Mouse (Mus musculus) intestine, embryonic 15.5 days (tissue): ENCODE results near the gene Arntl2. TPM values are rescaled to one million over a fixed set of nuclear protein-coding genes. Genes with fewer than 3 reads are reported as not detected.

Experiments
- ATAC-seq: fragments of 200-750 bp; cut with Nextera tagmentation; 2 replicates; pipeline ENCODE4 v1.8.0; 2017; ENCODE audit warnings: moderate TSS enrichment, moderate library complexity
- H3K27ac ChIP-seq: fragments of 300-500 bp; sonication (generic); 2 replicates; pipeline ENCODE4 v1.5.1; 2015; ENCODE audit warnings: mild to moderate bottlenecking, inconsistent platforms
- H3K27me3 ChIP-seq: fragments of 300-500 bp; sonication (generic); replicated peaks from 2 replicates; pipeline ENCODE4 v1.6.1; 2015; ENCODE audit warnings: inconsistent platforms
- H3K36me3 ChIP-seq: fragments of 300-500 bp; sonication (generic); 2 replicates; pipeline ENCODE4 v1.6.1; 2015; ENCODE audit warnings: inconsistent platforms
- H3K4me1 ChIP-seq: fragments of 300-500 bp; sonication (generic); replicated peaks from 2 replicates; pipeline ENCODE4 v1.6.1; 2015; ENCODE audit warnings: inconsistent platforms
- H3K4me2 ChIP-seq: fragments of 300-500 bp; sonication (generic); replicated peaks from 2 replicates; pipeline ENCODE4 v1.6.1; 2015; ENCODE audit warnings: mild to moderate bottlenecking, inconsistent platforms
- H3K4me3 ChIP-seq: fragments of 300-500 bp; sonication (generic); replicated peaks from 2 replicates; pipeline ENCODE4 v1.5.1; 2015; ENCODE audit warnings: inconsistent platforms
- H3K9ac ChIP-seq: fragments of 300-500 bp; sonication (generic); 2 replicates; pipeline ENCODE4 v1.6.1; 2015; ENCODE audit warnings: inconsistent platforms
- H3K9me3 ChIP-seq: fragments of 300-500 bp; sonication (generic); 2 replicates; pipeline ENCODE4 v1.6.1; 2016; ENCODE audit warnings: inconsistent platforms
- WGBS: fragments of 180-500 bp; shearing (Covaris S2); methylation state at CpG from one replicate; pipeline ENCODE4 v1.1.7; 2015; 5-methylcytosine and 5-hydroxymethylcytosine counted together
- polyA plus RNA-seq: library from polyadenylated mRNA; unstranded; fragments of >200 nt; fragmentation: Nextera tagmentation; extraction: Ambion mirVana; gene quantifications from 2 replicates; pipeline ENCODE4 v1.2.1, GENCODE M21; 2015

The Arntl2 gene
- polyA plus RNA-seq, 1 experiment from 2014 or later: 2.8 TPM

- no peak overlapping the region for H3K4me2 ChIP-seq
- WGBS: 16% methylated on average over 4 of the region's 4 CpGs
- no peaks in the 10 kb centered on the region for H3K9me3 ChIP-seq
- H3K9ac ChIP-seq: no peak overlapping the region
- no peaks in the 10 kb centered on the region for H3K36me3 ChIP-seq
- no peak for ATAC-seq
- no peak overlapping the region for H3K4me3 ChIP-seq
- H3K27me3 ChIP-seq: no peaks in the 10 kb centered on the region
- 0 out of 2 replicates have a peak, but pooled peaks cover 5% of the 10 kb centered on the region for H3K4me1 ChIP-seq
- H3K27ac ChIP-seq: no peak overlapping the region
Observed at GRCm38 (mm10) chr6:146835784-146836183, 39.9 kb downstream of the Arntl2 start.

DNA sequence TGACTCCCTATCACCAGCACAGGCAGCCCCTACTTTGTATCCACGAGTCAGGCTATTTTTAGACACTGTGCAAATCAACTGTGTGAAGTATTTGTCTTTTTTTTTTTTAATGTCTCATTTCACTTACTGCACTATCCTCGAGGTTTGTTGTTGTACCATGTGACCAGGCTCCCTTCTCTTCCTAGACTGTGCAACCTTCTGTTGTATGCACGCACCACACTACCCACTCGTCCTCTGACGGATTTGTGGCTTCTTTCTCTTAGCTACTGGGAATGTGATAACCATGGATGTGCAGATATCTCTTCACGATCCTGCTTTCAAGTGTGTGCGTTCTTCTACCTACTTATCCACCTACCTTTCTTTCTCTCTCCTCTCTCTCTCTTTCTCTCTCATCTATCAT lies 41.5 kb downstream of the Arntl2 start:
- ATAC-seq: no peak
- Histone ChIP-seq H3K9me3 (no peaks in the 10 kb centered on the region), H3K4me2 (no peak overlapping the region), H3K27me3 (no peaks in the 10 kb centered on the region), H3K4me1 (0 out of 2 replicates have a peak, but pooled peaks cover 5% of the 10 kb centered on the region), H3K4me3 (no peak overlapping the region), H3K36me3 (no peaks in the 10 kb centered on the region), H3K27ac (no peak overlapping the region), H3K9ac (no peak overlapping the region)
- 71% methylated on average over 7 of the region's 7 CpGs for WGBS

DNA sequence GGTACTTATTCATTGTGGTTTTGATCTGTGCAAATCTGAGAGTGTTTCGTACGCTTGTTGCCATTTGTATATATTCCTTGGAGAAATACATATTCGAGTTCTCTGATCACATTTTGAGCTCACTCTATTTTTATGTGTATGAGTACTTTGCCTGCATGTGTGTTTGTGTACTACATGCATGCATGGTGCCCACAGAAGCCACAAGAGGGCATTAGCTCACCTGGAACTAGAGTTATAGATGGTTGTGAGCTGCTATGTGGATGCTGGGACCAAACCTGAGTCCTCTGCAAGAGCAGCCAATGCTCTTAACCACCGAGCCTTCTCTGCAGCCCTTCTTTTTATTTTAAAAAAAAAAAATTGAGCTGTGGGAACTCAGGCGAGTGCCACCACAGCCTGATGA lies 42.5 kb downstream of the Arntl2 start:
- H3K4me1 ChIP-seq: 0 out of 2 replicates have a peak, but pooled peaks cover 5% of the 10 kb centered on the region
- H3K9ac ChIP-seq: no peak overlapping the region
- H3K9me3 ChIP-seq: no peaks in the 10 kb centered on the region
- H3K27ac ChIP-seq: no peak overlapping the region
- no peaks in the 10 kb centered on the region for H3K27me3 ChIP-seq
- no peaks in the 10 kb centered on the region for H3K36me3 ChIP-seq
- ATAC-seq: no peak
- H3K4me2 ChIP-seq: no peak overlapping the region
- 95% methylated on average over 5 of the region's 5 CpGs for WGBS
- H3K4me3 ChIP-seq: no peak overlapping the region

DNA sequence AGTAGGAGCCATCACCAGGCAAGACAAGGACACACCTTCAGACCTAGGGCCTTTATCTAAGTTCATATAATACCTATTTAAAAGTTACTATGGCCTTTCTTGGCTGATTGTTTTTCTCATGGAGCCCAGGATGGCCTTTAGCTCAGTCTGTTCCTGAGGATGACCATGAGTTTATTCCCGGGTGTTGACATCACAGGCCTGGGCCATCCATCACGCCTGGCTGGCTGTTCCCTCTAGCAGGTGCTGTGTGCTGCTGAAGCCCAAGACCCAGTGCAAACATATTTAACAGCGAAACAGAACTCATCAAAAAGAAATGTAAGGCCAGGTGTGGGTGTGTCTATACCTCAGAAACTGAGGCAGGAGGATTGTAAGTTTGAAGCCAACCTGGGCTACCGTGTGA lies 43.0 kb downstream of the Arntl2 start:
- WGBS: 84% methylated on average over 4 of the region's 4 CpGs
- H3K27me3 ChIP-seq: no peaks in the 10 kb centered on the region

GRCm38 (mm10) chr6:146844867-146845266 lies 49.0 kb downstream of the Arntl2 start:
- Histone ChIP-seq H3K27me3 (no peaks in the 10 kb centered on the region), H3K36me3 (no peaks in the 10 kb centered on the region), H3K4me1 (no peaks in the 10 kb centered on the region), H3K9me3 (no peaks in the 10 kb centered on the region), H3K9ac (no peak overlapping the region), H3K27ac (no peak overlapping the region), H3K4me2 (no peak overlapping the region), H3K4me3 (no peak overlapping the region)
- ATAC-seq: no peak
- 82% methylated on average over 6 of the region's 6 CpGs for WGBS

More for the DNA sequence above, 43.0 kb downstream of the Arntl2 start:
- H3K27ac ChIP-seq: no peak overlapping the region
- H3K9me3 ChIP-seq: no peaks in the 10 kb centered on the region
- no peak overlapping the region for H3K9ac ChIP-seq
- H3K36me3 ChIP-seq: no peaks in the 10 kb centered on the region
- H3K4me2 ChIP-seq: no peak overlapping the region
- no peak for ATAC-seq
- H3K4me3 ChIP-seq: no peak overlapping the region
- H3K4me1 ChIP-seq: 0 out of 2 replicates have a peak, but pooled peaks cover 5% of the 10 kb centered on the region

DNA sequence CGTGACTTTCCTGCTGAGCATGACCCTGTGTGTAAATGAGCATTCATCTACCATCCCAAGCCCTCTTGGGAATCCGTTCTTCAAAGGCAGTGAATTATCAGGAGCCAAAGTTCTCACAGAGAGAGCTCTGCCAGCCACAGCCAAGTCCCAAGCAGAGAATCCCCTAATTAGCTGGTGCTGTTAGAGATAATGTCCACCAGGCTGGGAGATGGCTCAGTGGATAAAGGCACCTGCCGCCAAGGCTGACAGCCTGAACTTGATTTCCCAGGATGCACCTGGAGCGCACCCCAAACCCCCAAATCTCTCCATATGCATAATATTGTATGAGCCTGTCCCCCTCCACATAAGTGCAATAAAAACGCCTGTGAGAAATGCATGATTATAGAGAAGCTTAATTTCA lies 49.5 kb downstream of the Arntl2 start:
- no peak for ATAC-seq
- no peaks in the 10 kb centered on the region for H3K27me3 ChIP-seq
- H3K36me3 ChIP-seq: no peaks in the 10 kb centered on the region
- no peak overlapping the region for H3K4me3 ChIP-seq
- no peaks in the 10 kb centered on the region for H3K4me1 ChIP-seq
- no peak overlapping the region for H3K27ac ChIP-seq
- H3K9me3 ChIP-seq: no peaks in the 10 kb centered on the region
- 87% methylated on average over 5 of the region's 5 CpGs for WGBS
- H3K4me2 ChIP-seq: no peak overlapping the region
- H3K9ac ChIP-seq: no peak overlapping the region

- H3K9me3 ChIP-seq: no peaks in the 10 kb centered on the region
- ATAC-seq: peak; percentile 62
- no peak overlapping the region for H3K9ac ChIP-seq
- H3K4me3 ChIP-seq: no peak overlapping the region
- H3K27ac ChIP-seq: no peak overlapping the region
- H3K4me2 ChIP-seq: no peak overlapping the region
- H3K27me3 ChIP-seq: no peaks in the 10 kb centered on the region
- H3K36me3 ChIP-seq: no peaks in the 10 kb centered on the region
- WGBS: 63% methylated on average over 15 of the region's 15 CpGs
- no peaks in the 10 kb centered on the region for H3K4me1 ChIP-seq
Observed at GRCm38 (mm10) chr6:146845961-146846750, 50.3 kb downstream of the Arntl2 start.

- Histone ChIP-seq H3K4me1 (no peaks in the 10 kb centered on the region), H3K9ac (no peak overlapping the region), H3K4me2 (no peak overlapping the region), H3K9me3 (no peaks in the 10 kb centered on the region), H3K36me3 (no peaks in the 10 kb centered on the region), H3K27ac (no peak overlapping the region), H3K4me3 (no peak overlapping the region), H3K27me3 (no peaks in the 10 kb centered on the region)
- WGBS: 79% methylated on average over 3 of the region's 3 CpGs
- no peak for ATAC-seq
Observed at GRCm38 (mm10) chr6:146847402-146847801, 51.5 kb downstream of the Arntl2 start.

DNA sequence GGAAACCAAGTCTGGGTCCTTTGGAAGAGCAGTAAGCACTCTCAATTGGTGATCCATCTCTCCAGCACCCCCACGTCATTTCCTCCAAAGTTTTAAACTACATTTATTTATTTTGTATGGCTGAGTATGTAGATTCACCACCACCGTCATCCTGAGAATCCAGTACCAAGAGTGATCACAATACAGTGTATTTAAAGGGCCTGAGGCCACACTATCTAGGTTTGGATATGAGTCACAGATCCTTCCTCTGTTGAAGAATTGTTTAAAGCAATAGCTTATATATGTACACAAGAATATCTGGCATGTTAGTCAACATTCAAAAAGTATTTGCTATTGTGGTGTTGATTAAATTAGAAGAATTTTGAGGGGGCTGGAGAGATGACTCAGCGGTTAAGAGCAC lies 52.4 kb downstream of the Arntl2 start:
- no peaks in the 10 kb centered on the region for H3K27me3 ChIP-seq
- no peaks in the 10 kb centered on the region for H3K9me3 ChIP-seq
- no peak overlapping the region for H3K9ac ChIP-seq
- H3K4me2 ChIP-seq: no peak overlapping the region
- WGBS: 81% methylated on average over 3 of the region's 3 CpGs
- ATAC-seq: no peak
- H3K36me3 ChIP-seq: no peaks in the 10 kb centered on the region
- no peaks in the 10 kb centered on the region for H3K4me1 ChIP-seq
- H3K27ac ChIP-seq: no peak overlapping the region
- no peak overlapping the region for H3K4me3 ChIP-seq

GRCm38 (mm10) chr6:146850050-146850449 lies 54.2 kb downstream of the Arntl2 start, which contains the start of gene Smco2:
Gene Smco2 (plus strand): TSS chr6:146850104.
- 81% methylated on average over 4 of the region's 4 CpGs for WGBS

GRCm38 (mm10) chr6:146851916-146852315 lies 56.1 kb downstream of the Arntl2 start:
- Histone ChIP-seq H3K4me2 (no peak overlapping the region), H3K27ac (no peak overlapping the region)
- 73% methylated on average over 3 of the region's 3 CpGs for WGBS

More at GRCm38 (mm10) chr6:146850050-146850449, 54.2 kb downstream of the Arntl2 start, which contains the start of gene Smco2:
- Histone ChIP-seq H3K4me3 (no peak within 1 kb of the TSS), H3K36me3 (no peaks in the 10 kb centered on the region), H3K9me3 (no peaks in the 10 kb centered on the region), H3K9ac (no peak within 1 kb of the TSS), H3K4me1 (no peaks in the 10 kb centered on the region), H3K27me3 (no peaks in the 10 kb centered on the region), H3K27ac (no peak within 1 kb of the TSS), H3K4me2 (no peak within 1 kb of the TSS)
- no peak for ATAC-seq

GRCm38 (mm10) chr6:146852739-146853138 lies 56.9 kb downstream of the Arntl2 start:
- H3K4me1 ChIP-seq: no peaks in the 10 kb centered on the region
- H3K36me3 ChIP-seq: no peaks in the 10 kb centered on the region
- H3K4me2 ChIP-seq: no peak overlapping the region
- no peak overlapping the region for H3K27ac ChIP-seq
- H3K9ac ChIP-seq: no peak overlapping the region
- no peaks in the 10 kb centered on the region for H3K9me3 ChIP-seq
- H3K27me3 ChIP-seq: no peaks in the 10 kb centered on the region
- no peak for ATAC-seq
- WGBS: 61% methylated on average over 4 of the region's 4 CpGs
- H3K4me3 ChIP-seq: no peak overlapping the region

More at GRCm38 (mm10) chr6:146851916-146852315, 56.1 kb downstream of the Arntl2 start:
- ATAC-seq: no peak
- Histone ChIP-seq H3K4me3 (no peak overlapping the region), H3K36me3 (no peaks in the 10 kb centered on the region), H3K4me1 (no peaks in the 10 kb centered on the region), H3K9ac (no peak overlapping the region), H3K27me3 (no peaks in the 10 kb centered on the region), H3K9me3 (no peaks in the 10 kb centered on the region)

- H3K36me3 ChIP-seq: no peaks in the 10 kb centered on the region
- 93% methylated on average over 9 of the region's 9 CpGs for WGBS
- H3K9ac ChIP-seq: no peak overlapping the region
- no peaks in the 10 kb centered on the region for H3K9me3 ChIP-seq
- H3K27ac ChIP-seq: no peak overlapping the region
- H3K4me2 ChIP-seq: no peak overlapping the region
- no peaks in the 10 kb centered on the region for H3K4me1 ChIP-seq
- ATAC-seq: peak; percentile 55; the same call in 1 of the 2 replicates
- H3K4me3 ChIP-seq: no peak overlapping the region
- no peaks in the 10 kb centered on the region for H3K27me3 ChIP-seq
Observed at GRCm38 (mm10) chr6:146855185-146855584, 59.3 kb downstream of the Arntl2 start.
